Mouse (Mus musculus) hematopoietic multipotent progenitor cell, adult 10-12 weeks (in vitro differentiated cells): Measurements from ENCODE around the gene Hcfc1. TPM values are rescaled to one million over a fixed set of nuclear protein-coding genes. Genes with fewer than 3 reads are reported as not detected.

Source experiments
- polyA plus RNA-seq: library from polyadenylated mRNA; stranded (reverse); fragments of >175 nt; gene quantifications from 2 replicates; pipeline ENCODE4 v1.2.3, GENCODE M21; 2012; ENCODE audit warnings: low replicate concordance

Hcfc1 gene
- polyA plus RNA-seq = 126 and 142 TPM in 2 replicates

DNA sequence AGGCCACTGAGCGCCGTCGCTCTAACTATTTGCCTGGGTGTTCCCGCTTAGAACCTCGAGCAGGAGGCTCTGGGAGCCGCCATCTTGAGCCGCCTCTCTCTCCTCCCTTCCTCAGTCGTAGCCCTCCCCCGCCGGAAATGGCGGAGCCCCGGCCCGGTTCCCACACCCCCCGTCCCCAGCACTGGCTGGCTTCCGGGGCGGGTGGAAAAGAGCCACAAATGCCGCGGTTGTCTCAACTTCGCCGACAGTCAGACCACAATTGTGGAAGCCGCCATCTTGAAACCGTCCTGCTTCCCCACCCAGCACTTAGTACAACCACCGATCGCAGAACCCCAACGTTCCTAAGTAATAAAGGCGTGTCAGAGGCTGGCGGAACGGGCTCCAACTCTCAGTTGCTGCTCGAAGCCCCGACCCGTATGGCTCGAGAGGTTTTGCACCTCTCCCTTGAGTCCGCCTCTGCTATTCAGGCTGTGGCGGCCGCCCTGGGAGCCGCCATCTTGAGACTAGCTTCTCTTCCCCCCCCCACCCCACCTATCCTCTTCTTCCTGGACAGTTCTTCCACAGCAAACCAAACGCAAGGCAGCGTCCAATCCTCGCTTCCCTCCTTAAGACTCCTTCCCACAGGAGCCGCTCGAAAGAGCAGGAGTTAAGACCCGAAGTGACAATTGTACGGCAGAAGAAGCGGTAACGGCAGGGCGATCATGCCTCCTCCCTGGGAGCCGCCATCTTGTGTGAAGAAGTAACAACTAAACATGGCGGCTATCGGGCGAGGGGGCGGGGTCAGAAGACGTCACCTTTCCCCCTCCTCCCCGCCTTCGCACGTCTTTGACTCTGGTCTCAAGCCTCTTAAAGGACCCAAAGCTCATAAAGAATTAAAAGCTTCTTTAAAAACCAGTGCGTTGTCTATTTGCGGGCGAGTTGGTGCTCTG lies at the start of gene Hcfc1:
TSS of gene Hcfc1 (minus strand) at position 110 of the 929 bp plus-strand sequence.

DNA sequence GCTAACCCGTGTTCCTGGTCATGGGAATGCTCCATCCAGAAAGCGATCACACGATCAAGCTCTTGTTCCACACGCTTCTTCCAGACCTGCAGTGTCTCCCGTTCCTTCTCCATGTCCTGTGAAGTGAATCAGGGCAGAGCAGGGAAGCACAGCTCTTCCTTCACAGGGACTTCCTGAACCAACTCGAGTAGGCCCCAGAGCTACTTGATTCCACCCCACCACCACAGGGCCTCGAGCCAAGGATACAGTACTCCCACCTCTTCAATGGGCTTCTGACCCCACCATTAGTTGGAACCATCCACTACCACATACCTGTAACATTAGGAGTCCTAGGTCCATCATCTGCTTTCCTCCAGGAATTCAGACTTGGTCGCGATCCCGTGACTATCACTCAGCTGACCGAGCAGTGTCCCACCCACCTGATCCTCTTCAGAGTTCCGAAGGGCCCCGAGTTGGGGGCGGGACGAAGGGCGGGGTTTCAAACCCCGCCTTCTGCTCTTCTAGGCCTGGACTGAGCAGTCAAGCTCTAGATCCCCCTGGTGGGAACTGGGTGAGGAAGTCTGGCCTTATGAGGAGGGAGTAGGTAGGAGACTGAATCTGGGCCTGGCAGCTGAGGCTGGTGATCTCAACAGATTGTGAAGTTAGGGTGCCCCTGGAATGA lies 35.6 kb downstream of the Hcfc1 start, which contains the start of gene Renbp:
TSS of gene Renbp (minus strand) at position 449 of the 661 bp plus-strand sequence.

DNA sequence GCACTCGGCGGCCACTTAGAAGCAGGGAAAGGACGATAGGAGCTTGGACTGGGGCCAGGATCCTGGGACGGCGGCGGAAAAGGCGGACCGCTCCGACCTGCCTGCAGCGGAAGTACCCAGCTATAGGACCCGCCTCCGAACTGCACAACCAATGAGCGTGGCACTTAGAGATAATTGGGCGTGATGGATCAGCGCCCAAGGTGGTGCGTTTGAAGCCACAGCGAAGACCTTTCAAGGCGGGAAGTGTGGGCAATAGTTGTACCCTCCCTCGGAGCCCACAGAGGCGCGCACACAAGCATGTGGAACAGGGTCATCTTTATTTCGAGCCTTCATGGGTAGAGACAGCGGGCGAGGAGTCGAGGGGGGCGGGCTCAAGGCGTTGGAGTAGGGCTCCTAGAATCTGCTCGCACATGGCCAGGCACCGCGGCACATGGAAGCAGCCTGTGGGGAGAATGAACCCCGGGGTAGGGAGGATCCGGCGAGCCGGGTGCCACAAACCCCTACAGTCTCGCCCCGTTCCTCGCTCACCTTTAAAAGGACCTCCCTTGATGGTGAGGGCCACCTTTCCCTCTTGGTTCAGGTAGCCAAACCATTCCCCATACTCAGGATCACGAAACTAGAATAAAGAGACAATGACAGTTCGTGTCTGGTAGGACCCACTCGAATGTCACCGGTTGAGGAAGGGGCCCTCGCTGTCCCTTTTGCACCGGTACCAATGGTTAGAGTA lies 44.2 kb downstream of the Hcfc1 start, which contains the start of the genes Arhgap4 and Naa10:
TSS of gene Arhgap4 (minus strand) at position 48 of the 727 bp plus-strand sequence.
TSS of gene Naa10 (minus strand) at position 122 of the 727 bp plus-strand sequence.

DNA sequence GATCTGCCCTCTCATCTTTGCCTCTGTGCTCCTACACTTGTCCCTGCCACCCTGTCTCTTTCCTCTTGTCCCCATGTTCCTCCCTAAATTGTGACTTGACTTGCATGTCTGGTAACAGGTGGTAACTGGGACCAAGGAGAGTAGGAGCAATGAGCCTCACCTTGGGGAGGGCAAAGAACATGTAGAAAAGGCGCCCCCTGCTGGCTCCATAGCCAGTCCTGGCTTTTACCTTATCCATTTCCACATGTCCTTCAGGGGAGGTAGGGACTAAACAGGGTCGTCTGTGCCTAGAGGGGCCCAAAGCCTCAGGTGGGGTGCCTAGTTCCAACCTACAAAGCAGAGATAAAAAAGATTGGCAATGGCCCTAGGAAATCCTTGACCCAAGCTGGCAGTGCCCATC lies 70.4 kb downstream of the Hcfc1 start, which contains the start of gene L1cam:
TSS of gene L1cam (minus strand) at position 387 of the 400 bp plus-strand sequence.

Other genes starting within 250 kb of the Hcfc1 start
- gene Abcd1, start 249.8 kb downstream of the Hcfc1 start, polyA plus RNA-seq = 78.1 and 81.6 TPM in 2 replicates
- gene Plxnb3, start 209.3 kb downstream of the Hcfc1 start, polyA plus RNA-seq = 0.70 and 1.0 TPM in 2 replicates
- gene Srpk3, start 192.0 kb downstream of the Hcfc1 start, polyA plus RNA-seq = 27.3 and 83.3 TPM in 2 replicates
- gene Idh3g, start 179.5 kb downstream of the Hcfc1 start, polyA plus RNA-seq = 32.4 and 36.2 TPM in 2 replicates
- 27.6 and 38.0 TPM in 2 replicates for gene Ssr4, start 179.3 kb downstream of the Hcfc1 start, polyA plus RNA-seq
- gene Pdzd4, start 141.4 kb downstream of the Hcfc1 start, polyA plus RNA-seq = 3.1 and 12.5 TPM in 2 replicates
- 0.18 TPM in 1 of 2 replicates, not detected in the other for gene Avpr2, start 74.3 kb downstream of the Hcfc1 start, polyA plus RNA-seq
- gene L1cam, start 70.3 kb downstream of the Hcfc1 start, polyA plus RNA-seq = 11.5 and 12.7 TPM in 2 replicates
- 152 and 195 TPM in 2 replicates for gene Arhgap4, start 44.5 kb downstream of the Hcfc1 start, polyA plus RNA-seq
- gene Naa10, start 44.4 kb downstream of the Hcfc1 start, polyA plus RNA-seq = 25.9 and 90.4 TPM in 2 replicates
- gene Renbp, start 35.5 kb downstream of the Hcfc1 start, polyA plus RNA-seq = 6.6 and 57.7 TPM in 2 replicates
- gene Irak1, start 57.6 kb upstream of the Hcfc1 start, polyA plus RNA-seq = 398 and 639 TPM in 2 replicates
- not detected in 2 replicates for gene Opn1mw, start 161.1 kb upstream of the Hcfc1 start, polyA plus RNA-seq
- 49.9 and 81.9 TPM in 2 replicates for gene Mecp2, start 169.0 kb upstream of the Hcfc1 start, polyA plus RNA-seq
- gene Tex28, start 201.5 kb upstream of the Hcfc1 start, polyA plus RNA-seq = not detected in 2 replicates
- gene Tktl1, start 210.9 kb upstream of the Hcfc1 start, polyA plus RNA-seq = not detected in 2 replicates